Mouse (Mus musculus) heart, embryonic 13.5 days (tissue): ENCODE results near the gene Ccr4. TPM values are rescaled to one million over a fixed set of nuclear protein-coding genes. Genes with fewer than 3 reads are reported as not detected.
"Not testable (repeated sequence)": the region's sequence is repeated elsewhere in the genome, so short reads cannot be mapped to it uniquely, and the experiment has no call there.

Source experiments
- ATAC-seq: fragments of 200-750 bp; cut with Nextera tagmentation; 2 replicates; pipeline ENCODE4 v1.8.0; 2017; ENCODE audit warnings: moderate TSS enrichment; ENCODE audit not compliant: insufficient number of reproducible peaks, low FRiP score, low TSS enrichment; ENCODE audit errors: extremely low read depth
- H3K27ac ChIP-seq: fragments of 300-500 bp; sonication (generic); replicated peaks from 2 replicates; pipeline ENCODE4 v1.5.1; 2015; ENCODE audit warnings: moderate library complexity, mild to moderate bottlenecking, inconsistent platforms
- H3K27me3 ChIP-seq: fragments of 300-500 bp; sonication (generic); replicated peaks from 2 replicates; pipeline ENCODE4 v1.6.1; 2015; ENCODE audit warnings: mild to moderate bottlenecking, inconsistent platforms
- H3K36me3 ChIP-seq: fragments of 300-500 bp; sonication (generic); 2 replicates; pipeline ENCODE4 v1.6.1; 2015; ENCODE audit warnings: mild to moderate bottlenecking, inconsistent platforms
- H3K4me1 ChIP-seq: fragments of 300-500 bp; sonication (generic); 2 replicates; pipeline ENCODE4 v1.6.1; 2015; ENCODE audit warnings: inconsistent platforms
- H3K4me2 ChIP-seq: fragments of 300-500 bp; sonication (generic); 2 replicates; pipeline ENCODE4 v1.6.1; 2015; ENCODE audit warnings: inconsistent platforms, mild to moderate bottlenecking, moderate library complexity
- H3K4me3 ChIP-seq: fragments of 300-500 bp; sonication (generic); 2 replicates; pipeline ENCODE4 v1.5.1; 2015; ENCODE audit warnings: moderate library complexity, mild to moderate bottlenecking, inconsistent platforms
- H3K9ac ChIP-seq: fragments of 300-500 bp; sonication (generic); 2 replicates; pipeline ENCODE4 v1.6.1; 2015; ENCODE audit warnings: inconsistent platforms, mild to moderate bottlenecking, moderate library complexity
- H3K9me3 ChIP-seq: fragments of 300-500 bp; sonication (generic); 2 replicates; pipeline ENCODE4 v1.6.1; 2016; ENCODE audit warnings: inconsistent platforms
- WGBS: fragments of 180-500 bp; shearing (Covaris S2); methylation state at CpG from one replicate; pipeline ENCODE4 v1.1.7; 2015; ENCODE audit warnings: mixed read lengths; 5-methylcytosine and 5-hydroxymethylcytosine counted together
- polyA plus RNA-seq: library from polyadenylated mRNA; unstranded; fragments of >200 nt; fragmentation: Nextera tagmentation; extraction: Ambion mirVana; gene quantifications from 2 replicates; pipeline ENCODE4 v1.2.1, GENCODE M21; 2015

Ccr4 gene
- polyA plus RNA-seq, 1 experiment from 2014 or later: not detected

DNA sequence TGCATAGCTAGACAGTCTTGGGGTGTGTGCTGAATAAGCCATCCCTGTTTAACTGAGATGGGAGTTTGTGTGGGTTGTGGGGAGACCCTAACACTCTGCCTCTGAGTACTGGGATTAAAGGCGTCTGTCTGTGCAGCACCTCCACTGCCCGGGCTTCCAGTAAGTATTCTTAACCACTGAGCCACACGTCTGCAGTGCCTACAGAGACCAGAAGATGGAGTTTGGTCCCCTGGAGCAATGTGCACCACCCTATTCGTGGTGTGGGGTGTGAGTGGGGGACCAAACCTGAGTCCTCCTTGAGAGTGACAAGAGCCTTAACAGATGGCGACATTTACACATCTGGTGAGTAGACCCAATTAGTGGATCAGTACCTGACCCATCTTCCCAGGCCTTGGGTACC lies 17.3 kb upstream of the Ccr4 start:
- ATAC-seq: no peak
- no peak overlapping the region for H3K4me2 ChIP-seq
- H3K27ac ChIP-seq: no peak overlapping the region
- H3K4me3 ChIP-seq: no peak overlapping the region
- no peaks in the 10 kb centered on the region for H3K27me3 ChIP-seq
- H3K9ac ChIP-seq: no peak overlapping the region
- peaks cover 20% of the 10 kb centered on the region for H3K4me1 ChIP-seq
- 48% methylated on average over 5 of the region's 5 CpGs for WGBS
- H3K9me3 ChIP-seq: no peaks in the 10 kb centered on the region
- H3K36me3 ChIP-seq: no peaks in the 10 kb centered on the region

DNA sequence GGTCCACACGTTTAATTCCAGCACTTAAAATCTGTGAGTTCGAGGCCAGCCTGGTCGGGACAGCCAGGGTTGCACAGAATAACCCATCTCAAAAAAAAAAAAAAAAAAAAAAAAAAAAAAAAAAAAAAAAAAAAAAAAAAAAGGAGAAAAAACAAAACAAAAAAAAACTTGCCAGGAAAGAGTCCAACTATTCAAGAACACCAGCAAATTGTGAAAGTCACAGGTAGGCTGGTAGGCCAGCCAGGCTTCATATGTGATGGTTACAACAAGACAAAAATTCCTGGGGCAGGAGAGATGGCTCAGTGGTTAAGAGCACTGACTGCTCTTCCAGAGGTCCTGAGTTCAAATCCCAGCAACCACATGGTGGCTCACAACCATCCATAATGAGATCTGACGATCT lies 15.8 kb upstream of the Ccr4 start:
- not testable (repeated sequence) for H3K27me3 ChIP-seq, H3K9me3 ChIP-seq, H3K36me3 ChIP-seq, H3K9ac ChIP-seq, ATAC-seq, H3K27ac ChIP-seq, H3K4me3 ChIP-seq, H3K4me2 ChIP-seq
- 66% methylated on average over 4 of the region's 4 CpGs for whole genome bisulfite sequencing
- peaks cover 15% of the 10 kb centered on the region for H3K4me1 ChIP-seq

DNA sequence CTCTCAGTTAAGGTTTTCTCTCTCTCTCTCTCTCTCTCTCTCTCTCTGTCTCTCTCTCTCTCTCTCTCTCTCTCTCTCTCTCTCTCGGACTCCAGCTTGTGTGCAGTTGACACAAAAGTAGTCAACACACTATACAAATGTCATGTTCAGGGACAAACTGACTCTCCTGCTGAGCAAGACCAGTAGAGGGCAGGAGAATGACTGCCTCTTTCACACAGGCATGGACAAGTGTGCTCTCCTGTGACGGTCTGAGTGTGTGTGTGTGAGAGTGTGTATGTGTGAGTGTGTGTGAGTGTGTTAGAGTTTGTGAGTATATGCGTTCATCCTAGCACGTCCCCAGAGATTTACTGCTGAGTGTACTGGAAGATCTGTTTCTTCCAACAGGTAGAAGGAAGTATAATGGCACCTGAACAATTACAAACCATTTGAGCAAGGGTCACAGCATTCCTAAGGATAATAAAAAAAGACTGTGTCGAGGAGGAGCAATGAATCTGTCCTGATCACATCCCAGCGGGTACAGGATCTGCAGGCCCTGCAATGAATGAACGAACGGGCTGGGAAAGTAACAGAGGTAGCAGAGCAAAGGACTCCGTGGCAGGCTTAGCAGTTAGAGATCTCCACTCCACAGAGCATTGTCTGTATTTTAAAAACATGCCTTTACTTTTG lies 14.2 kb upstream of the Ccr4 start:
- Histone ChIP-seq H3K9ac (no peak overlapping the region), H3K27ac (no peak overlapping the region), H3K4me2 (no peak overlapping the region), H3K36me3 (no peaks in the 10 kb centered on the region; the same call in 1 of the 2 replicates), H3K9me3 (peaks cover 2% of the 10 kb centered on the region; the same call in 1 of the 2 replicates), H3K4me3 (no peak overlapping the region), H3K27me3 (no peaks in the 10 kb centered on the region), H3K4me1 (peaks cover 21% of the 10 kb centered on the region)
- 65% methylated on average over 9 of the region's 9 CpGs for WGBS
- ATAC-seq: no peak

DNA sequence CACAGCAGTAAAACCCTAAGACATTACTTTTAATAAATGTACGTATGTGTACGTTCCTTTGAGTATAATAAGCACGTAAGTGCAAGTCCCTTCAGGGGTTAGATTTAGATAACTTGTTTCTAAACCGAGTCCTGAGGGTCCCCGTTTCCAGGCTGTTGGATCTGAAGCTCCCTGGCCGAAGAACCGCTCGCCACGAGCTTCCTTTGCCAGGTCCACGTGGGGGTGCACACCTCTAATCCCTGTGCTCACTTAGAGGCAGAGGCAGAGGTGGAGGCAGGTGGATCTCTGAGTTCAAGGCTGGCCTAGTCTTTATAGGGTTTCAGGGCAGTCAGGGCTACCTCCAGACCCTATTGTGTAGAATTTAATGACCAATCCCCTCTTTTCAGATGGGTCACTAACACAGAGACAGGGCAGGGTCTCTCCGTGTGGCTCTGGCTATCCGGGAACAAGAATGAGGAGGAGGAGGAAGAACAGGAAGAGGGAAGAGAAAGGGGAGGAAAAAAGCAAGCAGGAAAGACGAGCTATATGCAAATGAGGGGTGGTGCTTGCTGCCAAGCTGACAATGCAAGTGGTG lies 13.3 kb upstream of the Ccr4 start:
- H3K27me3 ChIP-seq: no peaks in the 10 kb centered on the region
- H3K27ac ChIP-seq: no peak overlapping the region
- H3K4me1 ChIP-seq: peaks cover 21% of the 10 kb centered on the region
- whole genome bisulfite sequencing: 76% methylated on average over 13 of the region's 13 CpGs
- no peak overlapping the region for H3K4me2 ChIP-seq
- peaks cover 9% of the 10 kb centered on the region for H3K36me3 ChIP-seq
- H3K4me3 ChIP-seq: no peak overlapping the region
- H3K9me3 ChIP-seq: peaks cover 11% of the 10 kb centered on the region
- ATAC-seq: no peak
- no peak overlapping the region for H3K9ac ChIP-seq

DNA sequence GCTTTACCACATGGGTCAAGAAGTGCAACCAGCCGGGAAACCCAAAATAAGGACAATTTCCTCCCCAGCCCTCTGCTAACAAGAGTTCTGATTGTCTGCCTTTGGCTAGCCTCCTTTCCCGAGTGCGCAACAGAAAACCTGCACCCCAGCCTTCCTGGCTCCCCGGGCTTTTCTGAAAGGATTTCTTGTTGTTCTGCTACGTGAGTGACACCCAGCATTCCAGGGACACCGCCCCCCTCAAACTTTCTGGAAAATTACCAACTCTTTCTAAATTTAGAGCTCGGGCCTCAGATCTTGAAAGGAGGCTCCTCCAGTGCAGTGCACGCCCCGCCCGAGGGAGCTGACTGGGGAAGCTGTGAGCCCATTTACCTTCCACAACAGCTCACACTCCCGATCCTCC lies 10.6 kb upstream of the Ccr4 start, which contains the start of gene C130032M10Rik:
Gene C130032M10Rik, plus strand, starts transcription at position 334 of the 400 bp plus-strand sequence.
- Histone ChIP-seq H3K9me3 (peaks cover 20% of the 10 kb centered on the region), H3K9ac (peak within 1 kb of the TSS; percentile 70), H3K36me3 (peaks cover 17% of the 10 kb centered on the region), H3K27me3 (no peaks in the 10 kb centered on the region), H3K27ac (peak within 1 kb of the TSS; percentile 51), H3K4me3 (peak within 1 kb of the TSS; percentile 17; the same call in 1 of the 2 replicates), H3K4me1 (peaks cover 21% of the 10 kb centered on the region), H3K4me2 (peak within 1 kb of the TSS; percentile 59)
- no peak for ATAC-seq
- WGBS: 28% methylated on average over 11 of the region's 11 CpGs

DNA sequence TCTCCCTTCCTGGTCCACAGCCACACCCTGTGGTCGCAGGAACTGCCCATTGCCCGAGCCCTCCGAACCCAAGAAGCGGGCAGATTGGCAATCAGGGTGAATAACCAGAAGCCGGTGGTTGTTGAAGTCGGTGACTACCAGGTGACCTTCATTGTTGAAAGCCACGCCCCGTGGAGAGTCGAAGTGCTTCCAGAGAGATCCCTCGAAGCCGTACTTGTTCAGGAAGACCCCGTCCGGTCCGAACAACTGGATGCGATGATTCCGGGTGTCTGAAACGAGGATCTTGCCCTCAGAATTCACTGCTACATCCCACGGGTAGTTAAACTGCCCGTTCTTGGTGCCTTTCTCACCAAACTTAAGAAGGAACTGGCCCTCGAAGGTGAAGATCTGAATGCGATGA lies 8.1 kb upstream of the Ccr4 start:
- H3K4me3 ChIP-seq: no peak overlapping the region
- H3K36me3 ChIP-seq: peaks cover 17% of the 10 kb centered on the region
- no peak overlapping the region for H3K9ac ChIP-seq
- no peak overlapping the region for H3K4me2 ChIP-seq
- H3K4me1 ChIP-seq: peaks cover 21% of the 10 kb centered on the region
- 91% methylated on average over 21 of the region's 21 CpGs for whole genome bisulfite sequencing
- no peak for ATAC-seq
- H3K27me3 ChIP-seq: no peaks in the 10 kb centered on the region
- peaks cover 20% of the 10 kb centered on the region for H3K9me3 ChIP-seq
- H3K27ac ChIP-seq: no peak overlapping the region

DNA sequence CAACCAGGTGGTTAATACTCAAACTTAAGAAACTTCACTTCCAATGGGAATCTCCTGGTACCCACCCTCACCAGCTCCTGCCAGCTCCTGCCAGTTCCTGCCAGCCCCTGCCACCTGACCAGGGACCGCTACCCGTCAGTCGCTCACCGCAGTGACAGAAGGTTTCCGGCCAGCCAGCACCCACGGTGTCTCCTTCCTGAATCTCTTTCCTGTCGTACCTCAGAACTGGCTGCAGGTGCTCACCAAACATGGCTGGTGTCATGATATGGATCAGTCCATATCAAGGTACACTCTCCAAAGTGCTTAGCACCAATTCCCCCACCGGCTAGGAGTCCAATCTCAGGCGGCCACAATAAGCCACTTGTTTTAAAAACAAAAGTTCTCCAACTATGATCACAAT lies 5.1 kb upstream of the Ccr4 start:
- H3K27ac ChIP-seq: no peak overlapping the region
- H3K27me3 ChIP-seq: no peaks in the 10 kb centered on the region
- H3K4me2 ChIP-seq: no peak overlapping the region
- no peaks in the 10 kb centered on the region for H3K4me1 ChIP-seq
- ATAC-seq: no peak
- H3K36me3 ChIP-seq: peaks cover 17% of the 10 kb centered on the region
- H3K9ac ChIP-seq: no peak overlapping the region
- peaks cover 20% of the 10 kb centered on the region for H3K9me3 ChIP-seq
- 92% methylated on average over 9 of the region's 9 CpGs for WGBS
- H3K4me3 ChIP-seq: no peak overlapping the region

DNA sequence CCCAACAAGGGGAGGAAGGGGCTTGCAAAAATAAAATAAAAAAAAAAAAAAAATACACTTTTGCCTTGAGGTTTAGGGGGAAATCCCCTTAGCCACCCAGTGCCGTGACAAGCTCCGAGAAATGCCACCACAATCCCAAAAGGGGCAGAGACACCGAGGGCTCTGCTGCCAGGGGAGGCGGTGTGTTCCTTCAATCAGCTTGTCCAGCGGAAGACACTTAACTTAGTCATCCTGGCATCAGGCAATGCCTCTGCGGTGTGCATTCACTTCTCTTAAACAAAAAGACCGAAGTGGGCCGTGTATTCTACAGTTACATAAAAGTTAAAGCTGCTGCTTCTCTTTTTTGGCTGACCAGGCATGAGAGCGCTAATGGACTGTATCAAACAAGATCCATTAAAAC lies 2.7 kb upstream of the Ccr4 start:
- Histone ChIP-seq H3K4me1 (0 out of 2 replicates have a peak, but pooled peaks cover 4% of the 10 kb centered on the region), H3K9ac (no peak overlapping the region), H3K4me2 (no peak overlapping the region), H3K27ac (no peak overlapping the region), H3K27me3 (no peaks in the 10 kb centered on the region), H3K36me3 (peaks cover 2% of the 10 kb centered on the region; the same call in 1 of the 2 replicates), H3K4me3 (no peak overlapping the region), H3K9me3 (peaks cover 3% of the 10 kb centered on the region; the same call in 1 of the 2 replicates)
- WGBS: 86% methylated on average over 9 of the region's 9 CpGs
- no peak for ATAC-seq

DNA sequence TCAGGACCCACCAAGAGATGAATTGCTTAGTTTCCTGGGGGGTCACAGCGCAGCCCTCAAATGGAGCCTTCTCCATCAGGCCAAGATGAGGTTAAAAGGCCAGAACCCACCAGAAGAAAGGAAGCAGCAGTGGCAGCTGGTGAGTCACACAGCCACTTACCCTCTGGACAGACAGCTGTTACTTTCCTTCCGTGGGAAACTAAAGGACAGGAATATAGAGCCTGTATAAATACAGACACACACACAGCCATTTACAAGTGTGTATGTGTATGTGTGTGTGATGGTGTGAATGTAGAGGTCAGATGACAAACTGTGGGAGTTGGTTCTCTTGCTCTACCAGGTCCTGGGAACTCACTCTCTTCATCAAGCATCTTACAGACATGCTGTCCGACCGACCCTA lies 1.8 kb upstream of the Ccr4 start:
- H3K4me3 ChIP-seq: no peak overlapping the region
- no peaks in the 10 kb centered on the region for H3K36me3 ChIP-seq
- no peak overlapping the region for H3K9ac ChIP-seq
- H3K27me3 ChIP-seq: no peaks in the 10 kb centered on the region; the same call in 1 of the 2 replicates
- no peak overlapping the region for H3K27ac ChIP-seq
- ATAC-seq: no peak
- H3K9me3 ChIP-seq: no peaks in the 10 kb centered on the region
- 0 out of 2 replicates have a peak, but pooled peaks cover 4% of the 10 kb centered on the region for H3K4me1 ChIP-seq
- no peak overlapping the region for H3K4me2 ChIP-seq
- WGBS: 60% methylated on average over 4 of the region's 4 CpGs

DNA sequence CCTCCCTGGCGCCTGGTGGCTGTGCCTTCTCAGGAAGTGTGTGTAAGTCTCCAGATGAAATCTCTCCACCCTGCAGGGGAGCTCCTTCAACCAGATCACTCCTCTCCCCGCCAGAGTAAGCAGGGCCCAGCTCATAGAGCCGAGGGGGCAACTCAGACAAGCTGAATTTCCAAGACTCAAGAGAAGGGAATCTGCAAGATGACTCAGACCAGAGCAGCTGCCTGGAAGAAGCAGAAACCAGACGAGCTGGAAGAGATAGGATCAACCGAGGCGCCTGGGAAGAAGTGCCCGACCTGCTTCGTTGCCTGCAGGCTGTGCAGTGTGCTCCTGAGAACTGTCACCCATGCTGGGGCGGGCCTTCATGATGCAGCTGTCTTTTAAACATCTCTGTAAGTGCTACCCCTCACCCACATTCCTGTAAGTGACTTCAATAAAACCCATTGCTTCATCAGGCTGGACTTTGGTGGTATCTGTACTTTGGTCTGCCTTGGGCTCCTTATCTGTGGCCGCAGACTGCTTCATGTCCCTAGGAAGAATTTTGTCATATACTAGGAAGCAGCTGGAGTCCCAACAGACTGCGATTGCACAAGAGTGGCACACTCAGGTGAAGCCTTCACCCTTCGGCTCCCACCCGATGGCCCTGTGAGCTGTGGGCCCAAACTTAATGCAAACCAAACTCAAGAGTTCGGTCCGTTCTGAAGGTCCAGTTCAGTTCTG lies 1.8 kb downstream of the Ccr4 start:
- no peak overlapping the region for H3K27ac ChIP-seq
- no peak overlapping the region for H3K9ac ChIP-seq

DNA sequence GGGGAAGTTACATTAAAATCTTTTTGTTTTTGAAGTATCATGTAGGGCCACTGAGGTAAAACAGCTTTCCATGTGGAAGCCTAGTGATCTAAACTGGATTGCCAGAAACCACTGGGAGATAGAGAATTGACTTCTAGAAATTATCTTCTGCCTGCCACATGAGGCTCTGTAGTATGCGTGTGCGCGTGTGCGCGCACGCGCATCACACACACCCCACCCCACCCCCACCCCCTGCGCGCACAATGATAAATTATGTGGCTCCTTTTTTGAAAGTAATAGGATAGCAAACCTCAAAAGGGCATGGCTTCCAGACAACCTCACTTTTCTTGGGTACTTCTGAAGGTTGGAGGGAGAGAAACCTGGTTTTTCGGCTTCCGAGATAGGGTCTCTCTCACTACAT lies 2.8 kb downstream of the Ccr4 start:
- Histone ChIP-seq H3K27me3 (peaks cover 15% of the 10 kb centered on the region), H3K4me3 (no peak overlapping the region), H3K4me1 (0 out of 2 replicates have a peak, but pooled peaks cover 8% of the 10 kb centered on the region), H3K9me3 (no peaks in the 10 kb centered on the region), H3K4me2 (no peak overlapping the region), H3K27ac (no peak overlapping the region), H3K36me3 (no peaks in the 10 kb centered on the region), H3K9ac (no peak overlapping the region)
- 87% methylated on average over 11 of the region's 11 CpGs for WGBS
- ATAC-seq: no peak

More for the DNA sequence above, 1.8 kb downstream of the Ccr4 start:
- WGBS: 38% methylated on average over 15 of the region's 15 CpGs
- ATAC-seq: no peak
- H3K4me2 ChIP-seq: no peak overlapping the region
- no peaks in the 10 kb centered on the region for H3K9me3 ChIP-seq
- no peaks in the 10 kb centered on the region for H3K36me3 ChIP-seq
- H3K4me1 ChIP-seq: 0 out of 2 replicates have a peak, but pooled peaks cover 8% of the 10 kb centered on the region
- no peak overlapping the region for H3K4me3 ChIP-seq
- H3K27me3 ChIP-seq: peaks cover 15% of the 10 kb centered on the region
